Mouse (Mus musculus): Measurements from ENCODE around the gene Zfp704.

GRCm38 (mm10) chr3:9549815-9550214, 60.1 kb downstream of the Zfp704 start:
- TF ChIP-seq CTCF (IDR thresholded peaks at IDR 0.05; ENCODE audit: control insufficient read depth, insufficient read depth, insufficient read length) (no peak), MAX (IDR thresholded peaks at IDR 0.05) (no peak), CEBPB (IDR thresholded peaks at IDR 0.05; ENCODE audit: low read depth) (no peak), USF1 (IDR thresholded peaks at IDR 0.05; ENCODE audit: low read depth) (no peak)

Data from C2C12 (cell line).